Mouse (Mus musculus) olfactory bulb, adult 2 months (tissue): Measurements from ENCODE around the gene Pmpca.

Experiments
- CTCF ChIP-seq: fragments of 200-500 bp; IDR thresholded peaks from 2 replicates; pipeline ENCODE4 v1.5.1; 2012; ENCODE audit warnings: low read depth, mild to moderate bottlenecking, low read length, moderate library complexity; ENCODE audit not compliant: insufficient read depth
- POLR2A ChIP-seq: fragments of 200-500 bp; IDR thresholded peaks from 2 replicates; pipeline ENCODE4 v1.6.1; 2012; ENCODE audit warnings: mild to moderate bottlenecking, low read depth, low read length, moderate library complexity; ENCODE audit not compliant: insufficient read depth

- no peak for TF ChIP-seq POLR2A
- TF ChIP-seq CTCF: no peak
Measured at GRCm38 (mm10) chr2:26441261-26441660, 52.1 kb downstream of the Pmpca start.
